Mouse (Mus musculus) CH12.LX (cell line): ENCODE measurements around the gene Tyms. TPM values are rescaled to one million over a fixed set of nuclear protein-coding genes. Genes with fewer than 3 reads are reported as not detected.
"Not testable (repeated sequence)": the region's sequence is repeated elsewhere in the genome, so short reads cannot be mapped to it uniquely, and the experiment has no call there.

ENCODE experiments used
- DNase-seq: peaks from one replicate; pipeline ENCODE4 v3.0.0-alpha.2; 2013; ENCODE audit errors: extremely low read depth
- H3K27ac ChIP-seq: 2 replicates; pipeline ENCODE4 v1.5.1; 2012; ENCODE audit warnings: low read depth, mild to moderate bottlenecking, control low read depth, moderate library complexity; ENCODE audit not compliant: insufficient read depth
- H3K27me3 ChIP-seq: replicated peaks from 2 replicates; pipeline ENCODE3; 2012; ENCODE audit warnings: inconsistent platforms
- H3K36me3 ChIP-seq, 2 experiments: replicated peaks in 1 of 2; 2 replicates each; pipeline versions ENCODE3 to v1.6.1; 2012; ENCODE audit warnings: inconsistent platforms in 1 of 2, low read length in 1 of 2, mild to moderate bottlenecking in 1 of 2, mixed read lengths in 1 of 2, moderate library complexity in 1 of 2; ENCODE audit not compliant: control insufficient read depth in 1 of 2, insufficient read depth in 1 of 2
- H3K4me1 ChIP-seq, 2 experiments: 2 replicates each; pipeline ENCODE4 v1.6.1; 2012; ENCODE audit warnings: inconsistent platforms in 1 of 2, moderate library complexity in 1 of 2; ENCODE audit not compliant: insufficient read depth in 2 of 2, control insufficient read depth in 1 of 2
- H3K4me2 ChIP-seq: 2 replicates; pipeline ENCODE4 v1.6.1; 2012; ENCODE audit warnings: low read depth, mild to moderate bottlenecking, control low read depth; ENCODE audit not compliant: poor library complexity, insufficient read depth, severe bottlenecking
- H3K4me3 ChIP-seq, 3 experiments: fragments of 150-350 bp in 1 of 3; sonication (generic) in 1 of 3; replicated peaks in 1 of 3; 2 replicates each; pipeline versions ENCODE3 to v1.5.1; 2011 to 2012; ENCODE audit warnings: low read depth in 2 of 3, low read length in 2 of 3, mild to moderate bottlenecking in 2 of 3, moderate library complexity in 2 of 3, control low read depth in 1 of 3, improper control_type of control experiment in 1 of 3, inconsistent platforms in 1 of 3, mixed read lengths in 1 of 3; ENCODE audit not compliant: poor library complexity in 1 of 3
- H3K79me2 ChIP-seq: replicated peaks from 2 replicates; pipeline ENCODE4 v1.6.1; 2012; ENCODE audit warnings: mild to moderate bottlenecking, moderate library complexity; ENCODE audit not compliant: control insufficient read depth, poor library complexity, insufficient read depth, severe bottlenecking; ENCODE audit errors: extremely low read depth
- H3K9ac ChIP-seq: 2 replicates; pipeline ENCODE4 v1.6.1; 2012; ENCODE audit warnings: low read depth, mild to moderate bottlenecking, control low read depth, moderate library complexity; ENCODE audit not compliant: insufficient read depth
- H3K9me3 ChIP-seq: replicated peaks from 2 replicates; pipeline ENCODE3; 2012; ENCODE audit warnings: low read length, inconsistent platforms, mixed read lengths
- POLR2AphosphoS2 ChIP-seq: IDR thresholded peaks from 2 replicates; pipeline ENCODE4 v1.6.1; 2011; ENCODE audit warnings: low read depth, low read length, improper control_type of control experiment
- TBP ChIP-seq: conservative IDR thresholded peaks from 2 replicates; pipeline ENCODE4 v1.6.1; 2011; ENCODE audit warnings: low read depth, low read length, improper control_type of control experiment
- dilution Hi-C: fragments of 300-500 bp; cut with MboI; formaldehyde crosslinking; loops from 2 replicates; pipeline ENCODE4 v1.14.3; 2020; ENCODE audit warnings: low sequenced_read_pairs; ENCODE audit not compliant: extremely low pct_unique_long_range_greater_than_20kb, extremely low pct_ligation_motif_present
- in situ Hi-C: fragments of 300-500 bp; cut with MboI; formaldehyde crosslinking; loops from 3 replicates; pipeline ENCODE4 v1.14.3; 2019; ENCODE audit warnings: low sequenced_read_pairs, low pct_ligation_motif_present, low pct_unique_long_range_greater_than_20kb, mixed read lengths
- polyA plus RNA-seq: library from polyadenylated mRNA; unstranded; fragments of >175 nt; gene quantifications from 2 replicates; pipeline ENCODE4 v1.2.1, GENCODE M21; 2012; ENCODE audit warnings: low read depth; ENCODE audit not compliant: insufficient read length
- total RNA-seq, 2 experiments: library from RNA; depleted of rRNA; stranded (reverse); fragments of 300-350 nt in 1 of 2; fragments of >200 nt in 1 of 2; gene quantifications; 2 replicates each; pipeline ENCODE4 v1.2.3; 2012 to 2014

Tyms gene
- total and polyA plus RNA-seq, 3 experiments, result 153 to 260 (median 193) TPM

- Histone ChIP-seq H3K27ac (no peak overlapping the region), H3K9ac (no peak overlapping the region), H3K27me3 (no peaks in the 10 kb centered on the region), H3K9me3 (no peaks in the 10 kb centered on the region), H3K36me3 (peaks cover 31 to 39% of the 10 kb centered on the region in 2 experiments), H3K4me1 (no peaks in the 10 kb centered on the region), H3K79me2 (no peaks in the 10 kb centered on the region), H3K4me3 (no peak overlapping the region), H3K4me2 (no peak overlapping the region)
- in situ Hi-C loops, result no loop called here
- DNase-seq, result no peak
- dilution Hi-C loops, result no loop called here
- no peak for TF ChIP-seq TBP
- TF ChIP-seq POLR2AphosphoS2, result 0 out of 2 replicates have a peak, but pooled peaks have one; percentile 18
These were observed 15.1 kb downstream of the Tyms start for GRCm38 (mm10) chr5:30058216-30058731.

GRCm38 (mm10) chr5:30039841-30040240 lies 33.6 kb downstream of the Tyms start:
- dilution Hi-C loops, in situ Hi-C loops, H3K79me2 ChIP-seq, H3K27me3 ChIP-seq, H3K4me3 ChIP-seq, H3K9me3 ChIP-seq, H3K27ac ChIP-seq, H3K4me2 ChIP-seq, H3K9ac ChIP-seq, H3K36me3 ChIP-seq, H3K4me1 ChIP-seq: not testable (repeated sequence)
- DNase-seq, result peak; percentile 60

- dilution Hi-C loops, H3K9me3 ChIP-seq: not testable (repeated sequence)
These were observed 34.1 kb downstream of the Tyms start for GRCm38 (mm10) chr5:30039324-30039723.

GRCm38 (mm10) chr5:30037111-30037510 lies 36.3 kb downstream of the Tyms start:
- H3K4me1 ChIP-seq, dilution Hi-C loops, H3K4me3 ChIP-seq, H3K4me2 ChIP-seq, DNase-seq, H3K27me3 ChIP-seq, H3K27ac ChIP-seq, H3K36me3 ChIP-seq, H3K79me2 ChIP-seq, H3K9me3 ChIP-seq, H3K9ac ChIP-seq, in situ Hi-C loops: not testable (repeated sequence)

More at GRCm38 (mm10) chr5:30039324-30039723, 34.1 kb downstream of the Tyms start:
- DNase-seq, H3K27ac ChIP-seq, in situ Hi-C loops, H3K4me1 ChIP-seq, H3K4me3 ChIP-seq, H3K36me3 ChIP-seq, H3K4me2 ChIP-seq, H3K27me3 ChIP-seq, H3K79me2 ChIP-seq, H3K9ac ChIP-seq: not testable (repeated sequence)

- dilution Hi-C loops, H3K79me2 ChIP-seq, H3K4me1 ChIP-seq, H3K9ac ChIP-seq, H3K9me3 ChIP-seq, H3K27me3 ChIP-seq, in situ Hi-C loops, H3K36me3 ChIP-seq, H3K4me2 ChIP-seq, H3K4me3 ChIP-seq, H3K27ac ChIP-seq, DNase-seq: not testable (repeated sequence)
These were observed 37.6 kb downstream of the Tyms start for GRCm38 (mm10) chr5:30035862-30036261.
